ENCODE assay signal across 8 mouse cellular contexts in genomic region chr9:56200645-56201314, GRCm38 (mm10). TPM values are rescaled to one million over a fixed set of nuclear protein-coding genes. Genes with fewer than 3 reads are reported as not detected.
DNase-seq lines count a peak whose midpoint lies in the region; ATAC-seq lines count a peak whose summit lies in the region.

No protein-coding gene starts in this region.

- H3K9me3 ChIP-seq in embryonic facial prominence, embryonic 10.5 days = no peaks in the 10 kb centered on the region
- H3K9me3 ChIP-seq in kidney, embryonic 15.5 days (replicated peaks) = no peaks in the 10 kb centered on the region
- H3K9me3 ChIP-seq in liver, embryonic 11.5 days (ENCODE audit: control insufficient read depth, low read length) = no peaks in the 10 kb centered on the region
- H3K9me3 ChIP-seq in neural tube, embryonic 11.5 days (ENCODE audit: control insufficient read depth, low read length) = no peaks in the 10 kb centered on the region
- no peaks in the 10 kb centered on the region for H3K9me3 ChIP-seq in stomach, embryonic 16.5 days (replicated peaks; ENCODE audit: control insufficient read depth, low read length)

- no peak overlapping the region for H3K9ac ChIP-seq in kidney, embryonic 15.5 days
- H3K9ac ChIP-seq in liver, embryonic 11.5 days (ENCODE audit: low read depth, low read length) = no peak overlapping the region
- no peak overlapping the region for H3K9ac ChIP-seq in neural tube, embryonic 11.5 days (ENCODE audit: low read length)
- H3K9ac ChIP-seq in stomach, embryonic 16.5 days (ENCODE audit: low read length) = no peak overlapping the region

- peaks cover 13% of the 10 kb centered on the region for H3K27me3 ChIP-seq in embryonic facial prominence, embryonic 10.5 days (replicated peaks; ENCODE audit: low read depth, poor library complexity, severe bottlenecking)
- no peaks in the 10 kb centered on the region for H3K27me3 ChIP-seq in kidney, embryonic 15.5 days
- H3K27me3 ChIP-seq in liver, embryonic 11.5 days (replicated peaks; ENCODE audit: control insufficient read depth, insufficient read depth, low read length) = no peaks in the 10 kb centered on the region
- no peaks in the 10 kb centered on the region for H3K27me3 ChIP-seq in neural tube, embryonic 11.5 days (ENCODE audit: control insufficient read depth, insufficient read depth, low read length)
- H3K27me3 ChIP-seq in stomach, embryonic 16.5 days (ENCODE audit: control insufficient read depth, insufficient read depth, low read length) = no peaks in the 10 kb centered on the region

- no peak overlapping the region for H3K27ac ChIP-seq in embryonic facial prominence, embryonic 10.5 days (replicated peaks)
- H3K27ac ChIP-seq in kidney, embryonic 15.5 days = no peak overlapping the region
- no peak overlapping the region for H3K27ac ChIP-seq in liver, embryonic 11.5 days (ENCODE audit: low read depth, low read length)
- H3K27ac ChIP-seq in neural tube, embryonic 11.5 days (ENCODE audit: low read depth, low read length) = no peak overlapping the region
- no peak overlapping the region for H3K27ac ChIP-seq in stomach, embryonic 16.5 days (ENCODE audit: low read length)

- WGBS in embryonic facial prominence, embryonic 10.5 days = 38% methylated on average over 14 of the region's 14 CpGs
- WGBS in kidney, embryonic 15.5 days = 23% methylated on average over 14 of the region's 14 CpGs
- 43% methylated on average over 14 of the region's 14 CpGs for WGBS in liver, embryonic 11.5 days
- WGBS in neural tube, embryonic 11.5 days = 40% methylated on average over 14 of the region's 14 CpGs
- 31% methylated on average over 14 of the region's 14 CpGs for WGBS in stomach, embryonic 16.5 days

- H3K4me2 ChIP-seq in kidney, embryonic 15.5 days = peak overlapping the region; percentile 41
- H3K4me2 ChIP-seq in liver, embryonic 11.5 days = no peak overlapping the region
- no peak overlapping the region for H3K4me2 ChIP-seq in neural tube, embryonic 11.5 days (ENCODE audit: low read depth)
- peak overlapping the region; percentile 19; the same call in 1 of the 2 replicates for H3K4me2 ChIP-seq in stomach, embryonic 16.5 days (ENCODE audit: low read depth, low read length)

- DNase-seq in A20 (ENCODE audit: low read depth, low spot score) = peak; percentile 81
- peak; percentile 91 for DNase-seq in adrenal gland, postnatal 14 days
- peak; percentile 91 for DNase-seq in embryonic facial prominence, embryonic 10.5 days (ENCODE audit: low spot score)
- DNase-seq in heart, adult 9 months (ENCODE audit: low spot score in 2 of 2) = peak; percentile 52 to 77
- peak; percentile 76 for DNase-seq in liver, embryonic 11.5 days (ENCODE audit: low spot score)
- peak; percentile 89 for DNase-seq in neural tube, embryonic 11.5 days (ENCODE audit: low spot score)

- peak; percentile 77 for ATAC-seq in kidney, embryonic 15.5 days (replicated peaks; ENCODE audit: low FRiP score)
- no peak for ATAC-seq in liver, embryonic 11.5 days (replicated peaks; ENCODE audit: low FRiP score)
- ATAC-seq in neural tube, embryonic 11.5 days (ENCODE audit: insufficient read depth, low FRiP score, low TSS enrichment) = 0 out of 2 replicates have a peak, but pooled peaks have one; percentile 31
- peak; percentile 62; the same call in 1 of the 2 replicates for ATAC-seq in stomach, embryonic 16.5 days (ENCODE audit: insufficient read depth, low FRiP score)

- no peak overlapping the region for H3K4me3 ChIP-seq in embryonic facial prominence, embryonic 10.5 days
- H3K4me3 ChIP-seq in kidney, embryonic 15.5 days (replicated peaks) = no peak overlapping the region
- no peak overlapping the region for H3K4me3 ChIP-seq in liver, embryonic 11.5 days (ENCODE audit: low read depth, low read length)
- no peak overlapping the region for H3K4me3 ChIP-seq in neural tube, embryonic 11.5 days (ENCODE audit: low read depth, low read length)
- no peak overlapping the region for H3K4me3 ChIP-seq in stomach, embryonic 16.5 days (replicated peaks; ENCODE audit: low read length)

- H3K36me3 ChIP-seq in embryonic facial prominence, embryonic 10.5 days (replicated peaks) = peaks cover 13% of the 10 kb centered on the region
- H3K36me3 ChIP-seq in kidney, embryonic 15.5 days = peaks cover 14% of the 10 kb centered on the region
- peaks cover under 1% of the 10 kb centered on the region; the same call in 1 of the 2 replicates for H3K36me3 ChIP-seq in liver, embryonic 11.5 days (ENCODE audit: control insufficient read depth, insufficient read depth, low read length)
- no peaks in the 10 kb centered on the region for H3K36me3 ChIP-seq in neural tube, embryonic 11.5 days (ENCODE audit: control insufficient read depth, insufficient read depth, low read length)
- peaks cover 2% of the 10 kb centered on the region; the same call in 1 of the 2 replicates for H3K36me3 ChIP-seq in stomach, embryonic 16.5 days (ENCODE audit: control insufficient read depth, insufficient read depth, low read length)

- peaks cover 31% of the 10 kb centered on the region for H3K4me1 ChIP-seq in embryonic facial prominence, embryonic 10.5 days
- peaks cover 15% of the 10 kb centered on the region for H3K4me1 ChIP-seq in kidney, embryonic 15.5 days
- peaks cover 3% of the 10 kb centered on the region; the same call in 1 of the 2 replicates for H3K4me1 ChIP-seq in liver, embryonic 11.5 days (replicated peaks; ENCODE audit: control insufficient read depth, insufficient read depth, low read length)
- H3K4me1 ChIP-seq in neural tube, embryonic 11.5 days (ENCODE audit: control insufficient read depth, insufficient read depth, low read length) = no peaks in the 10 kb centered on the region
- H3K4me1 ChIP-seq in stomach, embryonic 16.5 days (ENCODE audit: control insufficient read depth, insufficient read depth, low read length) = 0 out of 2 replicates have a peak, but pooled peaks cover 6% of the 10 kb centered on the region

RNA-seq across cellular contexts. Expression of gene Tspan3, which starts 35.5 kb away (rescaled TPM):
- total RNA-seq in adrenal gland, postnatal 14 days (2021) = 121 and 122 TPM in 2 replicates
- 474 and 482 TPM in 2 replicates for polyA plus RNA-seq in embryonic facial prominence, embryonic 10.5 days (2016; fragmentation: Nextera tagmentation; extraction: Ambion mirVana)
- 480 and 483 TPM in 2 replicates for polyA plus RNA-seq in kidney, embryonic 15.5 days (2015; fragmentation: Nextera tagmentation; extraction: Ambion mirVana)
- polyA plus RNA-seq in liver, embryonic 11.5 days (2014; fragmentation: Nextera tagmentation; extraction: Ambion mirVana) = 154 and 159 TPM in 2 replicates
- polyA plus RNA-seq in neural tube, embryonic 11.5 days (2014; fragmentation: Nextera tagmentation; extraction: Ambion mirVana) = 571 and 584 TPM in 2 replicates
- polyA plus RNA-seq in stomach, embryonic 16.5 days (2015; fragmentation: Nextera tagmentation; extraction: Ambion mirVana) = 399 and 420 TPM in 2 replicates

Comparison
In these comparisons a context has a peak if more than half of its experiments do, and no peak if none do; other contexts are left out.
1. H3K4me2 ChIP-seq: peak in kidney, embryonic 15.5 days (single experiment) and stomach, embryonic 16.5 days (single experiment); none in liver, embryonic 11.5 days (single experiment) and neural tube, embryonic 11.5 days (single experiment).
2. Peak in every context shown above with its lines, with median percentiles within 50 percentile points of each other: DNase-seq.